ENCODE assay signal across 8 mouse cellular contexts in genomic region chr19:43753226-43753835, GRCm38 (mm10). TPM values are rescaled to one million over a fixed set of nuclear protein-coding genes. Genes with fewer than 3 reads are reported as not detected.
DNase-seq lines count a peak whose midpoint lies in the region; ATAC-seq lines count a peak whose summit lies in the region.

No protein-coding gene starts in this region.

- peak; percentile 94 to 98 for DNase-seq in adrenal gland, adult (ENCODE audit: inconsistent age in 2 of 2, low spot score in 1 of 2)
- DNase-seq in gastrocnemius, adult 8-10 months (ENCODE audit: low spot score in 2 of 2) = peak; percentile 87 to 92
- peak; percentile 90 for DNase-seq in induced T-regulatory cell, adult 2 months (ENCODE audit: low read depth)
- peak; percentile 78 to 80 for DNase-seq in left cerebral cortex, adult 8-10 months (ENCODE audit: low spot score in 2 of 2)
- peak; percentile 89 for DNase-seq in right cerebral cortex, postnatal 14 days
- DNase-seq in urinary bladder, postnatal 25 days (ENCODE audit: low spot score) = peak; percentile 89

- ATAC-seq in common myeloid progenitor, adult 5-6 weeks (replicated peaks; ENCODE audit: low read depth, poor library complexity, severe bottlenecking) = peak; percentile 92
- peak; percentile 84 for ATAC-seq in megakaryocyte, adult 5-6 weeks (ENCODE audit: poor library complexity, severe bottlenecking)

RNA-seq across cellular contexts. Expression of gene Cox15, which starts 0.5 kb away (rescaled TPM):
- 15.5 and 32.9 TPM in 2 replicates for total RNA-seq in common myeloid progenitor, adult 5-6 weeks (2017)
- total RNA-seq in gastrocnemius, adult 8-10 months (2022) = 10 to 100 TPM; 11.2 to 15.1 (median 13.3) TPM
- 10 to 100 TPM; 12.5 to 16.5 (median 12.9) TPM for total RNA-seq in left cerebral cortex, adult 8-10 months (2022)
- 9.0 and 10.6 TPM in 2 replicates for total RNA-seq in megakaryocyte, adult 5-6 weeks (2015)
- 8.7 and 19.2 TPM in 2 replicates for total RNA-seq in megakaryocyte, adult 5-6 weeks (2017)

RNA-seq across cellular contexts. Expression of gene Cutc, which starts 0.5 kb away (rescaled TPM):
- total RNA-seq in common myeloid progenitor, adult 5-6 weeks (2017) = 51.0 and 58.6 TPM in 2 replicates
- total RNA-seq in gastrocnemius, adult 8-10 months (2022) = 10 to 100 TPM; 15.2 to 22.9 (median 17.6) TPM
- 1 to 10 TPM; 6.1 to 9.4 (median 8.1) TPM for total RNA-seq in left cerebral cortex, adult 8-10 months (2022)
- 29.8 and 37.1 TPM in 2 replicates for total RNA-seq in megakaryocyte, adult 5-6 weeks (2015)
- 19.2 and 29.5 TPM in 2 replicates for total RNA-seq in megakaryocyte, adult 5-6 weeks (2017)

RNA-seq across cellular contexts. Expression of gene Abcc2, which starts 28.7 kb away (rescaled TPM):
- total RNA-seq in common myeloid progenitor, adult 5-6 weeks (2017) = 0.15 and 0.37 TPM in 2 replicates
- total RNA-seq in gastrocnemius, adult 8-10 months (2022) = under 1 TPM in 1 of 4 experiments, not detected in 3; 0.11 TPM
- total RNA-seq in left cerebral cortex, adult 8-10 months (2022) = under 1 TPM in 3 of 4 experiments, not detected in 1; 0.07 to 0.44 (median 0.25) TPM
- 2.8 and 3.9 TPM in 2 replicates for total RNA-seq in megakaryocyte, adult 5-6 weeks (2015)
- 3.3 and 6.1 TPM in 2 replicates for total RNA-seq in megakaryocyte, adult 5-6 weeks (2017)

Comparison
In these comparisons a context has a peak if more than half of its experiments do, and no peak if none do; other contexts are left out.
1. Peak in every context shown above with its lines: DNase-seq and ATAC-seq.